In the genomic region with DNA sequence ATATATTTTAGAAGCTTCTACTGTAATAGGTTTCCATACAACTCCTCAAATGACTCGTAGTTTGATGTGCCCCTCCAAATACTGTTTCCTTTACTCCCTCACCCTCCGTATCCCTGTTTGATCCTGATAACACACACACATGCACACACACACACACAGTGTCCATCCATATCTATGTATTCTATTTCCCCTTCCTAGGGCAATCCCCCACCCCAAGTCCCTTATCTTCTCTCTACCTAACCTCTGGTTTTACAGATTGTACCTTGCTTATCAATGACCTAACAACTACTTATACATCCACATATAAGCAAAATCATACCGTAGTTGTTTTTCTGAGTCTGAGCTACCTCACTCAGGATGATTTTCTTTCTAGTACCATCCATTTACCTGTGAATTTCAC, we compare ENCODE assay signal across 16 mouse cellular contexts.
A peak's percentile ranks its signal among the peaks of the same experiment; 100 is the strongest.
DNase-seq lines count a peak whose midpoint lies in the region; TF ChIP-seq lines count a peak whose summit lies in the region.
"Had no signal": no experiment of that assay in that cellular context is flagged by ENCODE, and none has a peak within 500 bp of the region (broad histone marks: within the 10 kb centered on the region; RNA-seq: fewer than 3 reads in every experiment).

No protein-coding gene starts in this region.

- no peaks in the 10 kb centered on the region for H3K36me3 ChIP-seq in MEL (ENCODE audit: control insufficient read depth in 1 of 2, insufficient read depth in 2 of 2, low read length in 2 of 2)
- H3K36me3 ChIP-seq: G1E had no signal

- H3K4me1 ChIP-seq in MEL (ENCODE audit: control insufficient read depth in 1 of 2, insufficient read depth in 2 of 2, low read length in 2 of 2), result peaks cover 0 to 3% of the 10 kb centered on the region in 2 experiments; a peak in 2 of 4 replicates

- H3K9me3 ChIP-seq in MEL (replicated peaks; ENCODE audit: insufficient read depth, low read length), result no peaks in the 10 kb centered on the region
- H3K9me3 ChIP-seq: G1E had no signal

- H3K27me3 ChIP-seq in MEL (ENCODE audit: control insufficient read depth in 1 of 2, insufficient read depth in 2 of 2, low read length in 2 of 2), result no peaks in the 10 kb centered on the region
- H3K27me3 ChIP-seq: CH12.LX had no signal

- no peak overlapping the region for H3K9ac ChIP-seq in MEL (ENCODE audit: control insufficient read depth, low read depth, low read length, poor library complexity, severe bottlenecking)

- no peak for TF ChIP-seq RAD21 in MEL (IDR thresholded peaks at IDR 0.05; ENCODE audit: low read depth, low read length)

- H3K79me2 ChIP-seq in MEL (ENCODE audit: control insufficient read depth, insufficient read depth, low read length, poor library complexity), result no peaks in the 10 kb centered on the region

- H3K4me3 ChIP-seq in MEL (ENCODE audit: control insufficient read depth in 1 of 2, insufficient read depth in 1 of 2, low read depth in 2 of 2, low read length in 2 of 2), result no peak overlapping the region

- H3K27ac ChIP-seq in MEL (ENCODE audit: control insufficient read depth, low read depth, low read length), result no peak overlapping the region

- no peak for TF ChIP-seq POLR2A in MEL (IDR thresholded peaks at IDR 0.05; ENCODE audit: control insufficient read depth in 1 of 2, insufficient read depth in 1 of 2, low read depth in 1 of 2, low read length in 2 of 2, poor library complexity in 1 of 2)

- DNase-seq in MEL (ENCODE audit: low read depth, low spot score), result peak; percentile 12
- no peak for DNase-seq in spleen, postnatal 10 days (ENCODE audit: low spot score in 2 of 2)
- DNase-seq: adrenal gland, adult 2 months; adrenal gland, adult 8-10 months; adrenal gland, postnatal 10 days; adrenal gland, postnatal 14 days; adrenal gland, postnatal 25 days; adrenal gland, postnatal 36 days; B cell, adult 2 months; cerebellum, adult 11 months; cerebellum, adult 11-12 months; cerebellum, adult 18-20 months; cerebellum, adult 2 months; cerebellum, adult 8-10 months had no signal

- peak; percentile 32 to 69; a peak in 3 of 4 replicates for TF ChIP-seq EP300 in MEL (IDR thresholded peaks at IDR 0.05; ENCODE audit: low read depth in 1 of 2, low read length in 2 of 2)

- no peak for TF ChIP-seq CTCF in MEL (IDR thresholded peaks at IDR 0.05 in 2 of 3, conservative IDR thresholded peaks at IDR 0.05 in 1 of 3; ENCODE audit: control insufficient read depth in 1 of 3, insufficient read depth in 1 of 3, low read depth in 2 of 3, low read length in 3 of 3, poor library complexity in 1 of 3, severe bottlenecking in 1 of 3)

TF ChIP-seq in MEL, 35 proteins besides CTCF, POLR2A, EP300 and RAD21:
- TF ChIP-seq USF1 (IDR thresholded peaks at IDR 0.05; ENCODE audit: low read depth, low read length), result no peak
- TF ChIP-seq MYB (IDR thresholded peaks at IDR 0.05; ENCODE audit: low read depth, low read length), result no peak
- peak; percentile 34; the same call in 1 of the 2 replicates for TF ChIP-seq GATA1 (IDR thresholded peaks at IDR 0.05; ENCODE audit: low read depth, low read length)
- no peak for TF ChIP-seq POLR2AphosphoS2 (IDR thresholded peaks at IDR 0.05; ENCODE audit: low read length)
- no peak for TF ChIP-seq MAX (IDR thresholded peaks at IDR 0.05; ENCODE audit: low read length)
- no peak for TF ChIP-seq CHD1 (IDR thresholded peaks at IDR 0.05; ENCODE audit: low read depth, low read length)
- no peak for TF ChIP-seq MYC (IDR thresholded peaks at IDR 0.05; ENCODE audit: low read depth, low read length)
- no peak for TF ChIP-seq KAT2A (conservative IDR thresholded peaks at IDR 0.05; ENCODE audit: low read depth, low read length)
- TF ChIP-seq TCF12 (IDR thresholded peaks at IDR 0.05; ENCODE audit: low read depth, low read length), result peak; percentile 77
- TF ChIP-seq NELFE (IDR thresholded peaks at IDR 0.05; ENCODE audit: low read depth, low read length), result no peak
- no peak for TF ChIP-seq E2F4 (IDR thresholded peaks at IDR 0.05; ENCODE audit: borderline replicate concordance, low read depth, low read length)
- no peak for TF ChIP-seq GABPA (IDR thresholded peaks at IDR 0.05; ENCODE audit: low read depth, low read length)
- no peak for TF ChIP-seq JUND (IDR thresholded peaks at IDR 0.05; ENCODE audit: low read depth, low read length)
- TF ChIP-seq MXI1 (IDR thresholded peaks at IDR 0.05; ENCODE audit: low read depth, low read length), result no peak
- no peak for TF ChIP-seq SMC3 (IDR thresholded peaks at IDR 0.05; ENCODE audit: low read depth, low read length)
- TF ChIP-seq HCFC1 (IDR thresholded peaks at IDR 0.05; ENCODE audit: low read depth, low read length), result no peak
- TF ChIP-seq ETS1 (IDR thresholded peaks at IDR 0.05; ENCODE audit: low read depth, low read length), result peak; percentile 30; the same call in 1 of the 2 replicates
- no peak for TF ChIP-seq ZNF384 (IDR thresholded peaks at IDR 0.05; ENCODE audit: low read depth, low read length)
- TF ChIP-seq RCOR1 (IDR thresholded peaks at IDR 0.05; ENCODE audit: low read depth, low read length), result no peak
- TF ChIP-seq ZKSCAN1 (IDR thresholded peaks at IDR 0.05; ENCODE audit: low read depth, low read length), result no peak
- TF ChIP-seq SIN3A (IDR thresholded peaks at IDR 0.05; ENCODE audit: low read length), result no peak
- TF ChIP-seq TAL1 (IDR thresholded peaks at IDR 0.05; ENCODE audit: low read length), result no peak
- TF ChIP-seq USF2 (IDR thresholded peaks at IDR 0.05; ENCODE audit: borderline replicate concordance in 1 of 2, insufficient read depth in 1 of 2, low read depth in 1 of 2, low read length in 2 of 2), result no peak
- TF ChIP-seq MEF2A (IDR thresholded peaks at IDR 0.05; ENCODE audit: extremely low read depth, insufficient replicate concordance, low read depth, low read length, poor library complexity, severe bottlenecking), result no peak
- no peak for TF ChIP-seq CHD2 (IDR thresholded peaks at IDR 0.05; ENCODE audit: low read length)
- no peak for TF ChIP-seq ZMIZ1 (IDR thresholded peaks at IDR 0.05; ENCODE audit: low read depth, low read length)
